Mouse (Mus musculus) left cerebral cortex, postnatal 14 days (tissue): Measurements from ENCODE around the gene Tekt4. TPM values are rescaled to one million over a fixed set of nuclear protein-coding genes. Genes with fewer than 3 reads are reported as not detected.

ENCODE experiments used
- DNase-seq, 2 experiments: peaks; one replicate each; pipeline ENCODE4 v3.0.0; 2021 to 2022; ENCODE audit warnings: low spot score in 2 of 2, mixed read lengths in 1 of 2
- intact Hi-C: fragments of 180-260 bp; cut with DNase I; formaldehyde crosslinking; loops from one replicate; pipeline ENCODE4 v1.15.1; 2025
- total RNA-seq, 2 experiments: library from RNA; stranded (reverse); gene quantifications; 2 replicates each; pipeline ENCODE4 v1.2.3; 2021

Tekt4 gene
- total RNA-seq, 2 experiments from 2014 or later, result 1.5 to 3.8 TPM

- intact Hi-C loops, result loop anchor here (10.0 kb wide), 1 partner anchor 174 kb away; the partner anchor contains the start of gene Prss34
- no peak for DNase-seq
These were observed 13.9 kb downstream of the Tekt4 start for GRCm38 (mm10) chr17:25468301-25468700.

GRCm38 (mm10) chr17:25469798-25470197, 15.4 kb downstream of the Tekt4 start:
- peak; percentile 78 to 81 for DNase-seq
- intact Hi-C loops, result loop anchor here (1.0 to 10.0 kb wide), 3 partner anchors 71 to 175 kb away; partner anchors contain the start of gene Prss34

GRCm38 (mm10) chr17:25471418-25471817, 17.0 kb downstream of the Tekt4 start:
- intact Hi-C loops, result loop anchor here (2.0 kb wide), 1 partner anchor 137 kb away; no protein-coding TSS in a partner anchor
- peak in 1 of 2 experiments; percentile 57 for DNase-seq

- DNase-seq, result no peak
- intact Hi-C loops, result no loop called here
These were observed 17.6 kb downstream of the Tekt4 start for GRCm38 (mm10) chr17:25472044-25472443.

GRCm38 (mm10) chr17:25474330-25475077, 20.1 kb downstream of the Tekt4 start:
- intact Hi-C loops, result no loop called here

GRCm38 (mm10) chr17:25475946-25476744, 21.7 kb downstream of the Tekt4 start:
- intact Hi-C loops, result loop anchor here (1.0 to 2.0 kb wide), 3 partner anchors 31 to 325 kb away; no protein-coding TSS in a partner anchor
- DNase-seq, result peak; percentile 75 to 82

More at GRCm38 (mm10) chr17:25474330-25475077, 20.1 kb downstream of the Tekt4 start:
- peak; percentile 64 to 73 for DNase-seq

- intact Hi-C loops, result no loop called here
- DNase-seq, result no peak
These were observed 25.7 kb downstream of the Tekt4 start for GRCm38 (mm10) chr17:25480152-25480551.

- DNase-seq, result no peak
- intact Hi-C loops, result no loop called here
These were observed 26.4 kb downstream of the Tekt4 start for GRCm38 (mm10) chr17:25480820-25481219.

GRCm38 (mm10) chr17:25482092-25482491, 27.7 kb downstream of the Tekt4 start:
- intact Hi-C loops, result no loop called here
- DNase-seq, result no peak

- intact Hi-C loops, result no loop called here
- DNase-seq, result no peak
These were observed 42.6 kb downstream of the Tekt4 start, which contains the start of gene Sstr5 for GRCm38 (mm10) chr17:25497013-25497412. Sstr5 (minus strand) TSS chr17:25497288.

GRCm38 (mm10) chr17:25502599-25502998, 48.2 kb downstream of the Tekt4 start:
- intact Hi-C loops, result no loop called here
- DNase-seq, result no peak

GRCm38 (mm10) chr17:25507799-25508198, 53.4 kb downstream of the Tekt4 start:
- DNase-seq, result peak; percentile 47 to 73
- intact Hi-C loops, result loop anchor here (1.0 to 2.0 kb wide), 2 partner anchors 31 to 191 kb away; no protein-coding TSS in a partner anchor

GRCm38 (mm10) chr17:25508860-25509577, 54.6 kb downstream of the Tekt4 start:
- intact Hi-C loops, result loop anchor here (2.0 kb wide), 1 partner anchor 190 kb away; no protein-coding TSS in a partner anchor

GRCm38 (mm10) chr17:25510074-25510830, 55.8 kb downstream of the Tekt4 start:
- DNase-seq, result no peak
- intact Hi-C loops, result no loop called here

More at GRCm38 (mm10) chr17:25508860-25509577, 54.6 kb downstream of the Tekt4 start:
- DNase-seq, result peak; percentile 79 to 81

GRCm38 (mm10) chr17:25511876-25512275, 57.5 kb downstream of the Tekt4 start:
- no peak for DNase-seq
- intact Hi-C loops, result no loop called here

GRCm38 (mm10) chr17:25514055-25514454, 59.6 kb downstream of the Tekt4 start:
- no peak for DNase-seq
- intact Hi-C loops, result no loop called here

- no peak for DNase-seq
- intact Hi-C loops, result no loop called here
These were observed 61.9 kb downstream of the Tekt4 start for GRCm38 (mm10) chr17:25516315-25516714.

GRCm38 (mm10) chr17:25518144-25518543, 63.7 kb downstream of the Tekt4 start:
- intact Hi-C loops, result loop anchor here (2.0 kb wide), 1 partner anchor 45 kb away; no protein-coding TSS in a partner anchor

More at GRCm38 (mm10) chr17:25518144-25518543, 63.7 kb downstream of the Tekt4 start:
- peak; percentile 36 to 52 for DNase-seq
